Mouse (Mus musculus) layer of hippocampus, adult 18-20 months (tissue): ENCODE results near the gene Golga2. TPM values are rescaled to one million over a fixed set of nuclear protein-coding genes. Genes with fewer than 3 reads are reported as not detected.

Experiments
- DNase-seq, 2 experiments: peaks; one replicate each; pipeline ENCODE4 v3.0.0; 2022; ENCODE audit warnings: low spot score in 2 of 2
- microRNA-seq, 2 experiments: library from miRNA; unstranded; fragments of <30 nt; microRNA quantifications; one replicate each; pipeline ENCODE4 v1.2.0; 2021
- total RNA-seq, 2 experiments: library from RNA; stranded (reverse); gene quantifications; 2 replicates each; pipeline ENCODE4 v1.2.3; 2021

Golga2 gene
- total RNA-seq, 2 experiments from 2014 or later = 85.1 to 92.5 TPM

GRCm38 (mm10) chr2:32342039-32342438 lies 54.9 kb downstream of the Golga2 start:
- no peak for DNase-seq

- DNase-seq = peak; percentile 85 to 88
Observed at GRCm38 (mm10) chr2:32342539-32343350, 55.6 kb downstream of the Golga2 start.

GRCm38 (mm10) chr2:32343351-32343671 lies 56.1 kb downstream of the Golga2 start:
- DNase-seq = no peak

- peak in 1 of 2 experiments; percentile 63 for DNase-seq
Observed at GRCm38 (mm10) chr2:32344056-32344455, 56.9 kb downstream of the Golga2 start.

GRCm38 (mm10) chr2:32344598-32345321 lies 57.6 kb downstream of the Golga2 start:
- DNase-seq = no peak

- no peak for DNase-seq
Observed at GRCm38 (mm10) chr2:32347019-32347418, 59.8 kb downstream of the Golga2 start.

- peak in 1 of 2 experiments; percentile 77 for DNase-seq
Observed at GRCm38 (mm10) chr2:32348311-32348710, 61.1 kb downstream of the Golga2 start.

- no peak for DNase-seq
Observed at GRCm38 (mm10) chr2:32349625-32350255, 62.6 kb downstream of the Golga2 start.

- DNase-seq = no peak
Observed at GRCm38 (mm10) chr2:32350471-32351051, 63.4 kb downstream of the Golga2 start.

- DNase-seq = no peak
Observed at GRCm38 (mm10) chr2:32351471-32351961, 64.3 kb downstream of the Golga2 start.

- no peak for DNase-seq
Observed at GRCm38 (mm10) chr2:32352151-32353006, 65.2 kb downstream of the Golga2 start, which contains the start of gene Ciz1. TSS of gene Ciz1 (plus strand) at chr2:32352327.

- peak; percentile 93 to 98 for DNase-seq
Observed at GRCm38 (mm10) chr2:32353007-32353542, 65.9 kb downstream of the Golga2 start, which contains the start of gene Dnm1. TSS of gene Dnm1 (minus strand) at chr2:32353338.

GRCm38 (mm10) chr2:32353836-32354235 lies 66.7 kb downstream of the Golga2 start:
- no peak for DNase-seq

- no peak for DNase-seq
Observed at GRCm38 (mm10) chr2:32354336-32354895, 67.2 kb downstream of the Golga2 start.

- no peak for DNase-seq
Observed at GRCm38 (mm10) chr2:32356216-32356615, 69.0 kb downstream of the Golga2 start.

Small RNA genes lying within 50 kb of the gene (microRNA-seq; reads per million reads assigned to microRNA genes)
- gene Gm23363 = 0 reads per million in 2 experiments
- gene Mir199b = 0.49 to 0.59 reads per million in 2 experiments

Other genes starting within 250 kb of the Golga2 start
- gene Fam78a, start 202.5 kb upstream of the Golga2 start, total RNA-seq = 1 to 10 TPM; 4.1 to 5.5 TPM
- gene Plpp7, start 191.9 kb upstream of the Golga2 start, total RNA-seq = 10 to 100 TPM; 24.1 to 26.1 TPM
- gene Prrc2b, start 136.3 kb upstream of the Golga2 start, total RNA-seq = 100 to 1,000 TPM; 293 to 298 TPM
- gene Pomt1, start 50.8 kb upstream of the Golga2 start, total RNA-seq = 10 to 100 TPM; 23.3 to 24.4 TPM
- gene Uck1, start 27.2 kb upstream of the Golga2 start, total RNA-seq = 10 to 100 TPM; 52.3 to 58.5 TPM
- 100 to 1,000 TPM; 202 to 208 TPM for gene Swi5, start 691 bp downstream of the Golga2 start, total RNA-seq
- 10 to 100 TPM; 69.3 to 77.0 TPM for gene Ciz1, start 64.9 kb downstream of the Golga2 start, total RNA-seq
- gene Dnm1, start 66.0 kb downstream of the Golga2 start, total RNA-seq = 1,000 to 10,000 TPM; 1,288 to 1,307 TPM
- 100 to 1,000 TPM; 153 to 155 TPM for gene 1110008P14Rik, start 94.6 kb downstream of the Golga2 start, total RNA-seq
- gene Lcn2, start 100.9 kb downstream of the Golga2 start, total RNA-seq = under 1 TPM in 1 of 2 experiments, not detected in 1; 0.51 TPM
- 10 to 100 TPM; 35.1 to 41.4 TPM for gene Ptges2, start 108.5 kb downstream of the Golga2 start, total RNA-seq
- gene Naif1, start 163.1 kb downstream of the Golga2 start, total RNA-seq = 1 to 10 TPM; 4.6 to 4.8 TPM
- 10 to 100 TPM; 57.2 to 59.5 TPM for gene Slc25a25, start 164.1 kb downstream of the Golga2 start, total RNA-seq
- gene Fam102a, start 247.9 kb downstream of the Golga2 start, total RNA-seq = 10 to 100 TPM; 76.0 to 77.2 TPM